Mouse (Mus musculus) B cell, adult 67 days (primary cell): ENCODE measurements around the gene Ehd2. TPM values are rescaled to one million over a fixed set of nuclear protein-coding genes. Genes with fewer than 3 reads are reported as not detected.

Experiments
- total RNA-seq, 2 experiments: library from RNA; stranded (reverse); gene quantifications; 4 replicates each; pipeline ENCODE4 v1.2.4; 2023

Ehd2 gene
- total RNA-seq = 1 to 10 TPM; 7.5 to 8.2 TPM

GRCm38 (mm10) chr7:15967312-15967711, at the start of gene Ehd2:
Ehd2 (minus strand) TSS chr7:15967567.

GRCm38 (mm10) chr7:15945721-15946536, 21.4 kb downstream of the Ehd2 start, which contains the start of gene Nop53:
Nop53 (minus strand) TSS chr7:15946074.

DNA sequence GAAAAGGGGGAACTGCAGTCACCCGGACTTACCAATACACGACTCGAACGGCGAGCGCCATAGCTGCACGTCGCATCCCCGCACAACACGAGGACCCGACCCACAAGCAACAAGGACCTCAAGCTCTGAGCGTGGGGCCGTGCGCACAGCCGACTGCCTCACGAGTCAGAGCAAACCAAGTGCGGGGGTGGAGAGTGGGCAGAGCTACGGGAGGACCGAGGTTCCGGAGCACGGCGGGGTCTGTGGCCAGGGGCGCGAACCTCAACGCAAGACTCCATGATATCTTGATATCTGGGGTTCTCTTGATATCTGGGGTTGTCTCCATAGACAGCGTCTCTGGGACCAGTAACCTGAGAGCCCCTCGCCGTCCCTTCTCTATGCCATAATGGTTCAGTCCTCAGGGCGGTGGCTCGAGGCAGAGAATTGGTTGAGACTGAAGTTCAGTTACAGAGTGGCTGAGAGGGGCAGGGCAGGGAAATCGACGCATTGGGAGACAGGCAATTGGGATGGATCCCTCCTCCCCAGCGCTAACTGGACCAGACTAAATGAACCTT, 45.1 kb downstream of the Ehd2 start, which contains the start of gene Selenow:
Gene Selenow (minus strand): TSS at position 183 of the 554 bp plus-strand sequence.

Other genes starting within 250 kb of the Ehd2 start
- gene Obox5, start 217.4 kb downstream of the Ehd2 start, total RNA-seq = not detected
- gene Obox6, start 127.9 kb downstream of the Ehd2 start, total RNA-seq = not detected
- not detected for gene Crx, start 87.6 kb downstream of the Ehd2 start, total RNA-seq
- gene Crxos, start 85.0 kb downstream of the Ehd2 start, total RNA-seq = not detected
- gene Selenow, start 45.2 kb downstream of the Ehd2 start, total RNA-seq = 100 to 1,000 TPM; 140 to 155 TPM
- gene Nop53, start 21.5 kb downstream of the Ehd2 start, total RNA-seq = 100 to 1,000 TPM; 437 to 465 TPM
- 10 to 100 TPM; 75.2 to 82.1 TPM for gene Bicra, start 80.4 kb upstream of the Ehd2 start, total RNA-seq
- not detected for gene Zfp541, start 94.2 kb upstream of the Ehd2 start, total RNA-seq
- 100 to 1,000 TPM; 266 to 309 TPM for gene Napa, start 130.9 kb upstream of the Ehd2 start, total RNA-seq
- 10 to 100 TPM; 38.4 to 39.2 TPM for gene Kptn, start 152.3 kb upstream of the Ehd2 start, total RNA-seq
- under 1 TPM; 0.09 to 0.18 TPM for gene Slc8a2, start 162.3 kb upstream of the Ehd2 start, total RNA-seq
- gene Meis3, start 207.5 kb upstream of the Ehd2 start, total RNA-seq = 10 to 100 TPM; 17.0 to 21.1 TPM